Mouse (Mus musculus): Measurements from ENCODE around the gene Dpep1.
A peak's percentile ranks its signal among the peaks of the same experiment; 100 is the strongest.
"Not testable (repeated sequence)": the region's sequence is repeated elsewhere in the genome, so short reads cannot be mapped to it uniquely, and the experiment has no call there.

The Dpep1 gene

GRCm38 (mm10) chr8:123185566-123186409 is at the start of gene Dpep1:
Gene Dpep1, plus strand, starts transcription at chr8:123186242.
- DNase-seq, result peak; percentile 79

- DNase-seq, result no peak
Measured at GRCm38 (mm10) chr8:123136287-123136686, 49.8 kb upstream of the Dpep1 start.

- DNase-seq, result peak; percentile 52
Measured at GRCm38 (mm10) chr8:123137645-123138077, 48.4 kb upstream of the Dpep1 start.

GRCm38 (mm10) chr8:123138741-123139140 is 47.3 kb upstream of the Dpep1 start:
- no peak for DNase-seq

- peak; percentile 91 for DNase-seq
Measured at GRCm38 (mm10) chr8:123141741-123142462, 44.1 kb upstream of the Dpep1 start.

GRCm38 (mm10) chr8:123145279-123145678 is 40.8 kb upstream of the Dpep1 start:
- DNase-seq, result peak; percentile 68

GRCm38 (mm10) chr8:123146390-123146789 is 39.7 kb upstream of the Dpep1 start:
- no peak for DNase-seq

GRCm38 (mm10) chr8:123150737-123151171 is 35.3 kb upstream of the Dpep1 start:
- DNase-seq, result peak; percentile 69

GRCm38 (mm10) chr8:123155177-123155576 is 30.9 kb upstream of the Dpep1 start:
- peak; percentile 57 for DNase-seq

- DNase-seq, result no peak
Measured at GRCm38 (mm10) chr8:123156070-123156773, 29.8 kb upstream of the Dpep1 start.

- DNase-seq, result no peak
Measured at GRCm38 (mm10) chr8:123157888-123158465, 28.1 kb upstream of the Dpep1 start, which contains the start of gene Sult5a1. Gene Sult5a1, minus strand, starts transcription at chr8:123158315.

GRCm38 (mm10) chr8:123181391-123181790 is 4.7 kb upstream of the Dpep1 start:
- DNase-seq, result peak; percentile 75

GRCm38 (mm10) chr8:123188006-123188405 is 2.0 kb downstream of the Dpep1 start:
- no peak for DNase-seq

- DNase-seq, result no peak
Measured at GRCm38 (mm10) chr8:123188841-123189240, 2.8 kb downstream of the Dpep1 start.

- peak; percentile 84 for DNase-seq
Measured at GRCm38 (mm10) chr8:123190678-123191077, 4.6 kb downstream of the Dpep1 start.

- no peak for DNase-seq
Measured at GRCm38 (mm10) chr8:123191908-123192307, 5.9 kb downstream of the Dpep1 start.

GRCm38 (mm10) chr8:123193771-123194170 is 7.7 kb downstream of the Dpep1 start:
- DNase-seq, result peak; percentile 47

- not testable (repeated sequence) for DNase-seq
Measured at GRCm38 (mm10) chr8:123197016-123197415, 11.0 kb downstream of the Dpep1 start.

GRCm38 (mm10) chr8:123199864-123200263 is 13.8 kb downstream of the Dpep1 start:
- no peak for DNase-seq

- peak; percentile 81 for DNase-seq
Measured at GRCm38 (mm10) chr8:123202288-123202687, 16.2 kb downstream of the Dpep1 start.

- DNase-seq, result no peak
Measured at GRCm38 (mm10) chr8:123203571-123203970, 17.5 kb downstream of the Dpep1 start.

GRCm38 (mm10) chr8:123211876-123212275 is 25.8 kb downstream of the Dpep1 start:
- no peak for DNase-seq

Measured in kidney, postnatal 14 days (tissue).